Mouse (Mus musculus): Measurements from ENCODE around the gene Anks1. TPM values are rescaled to one million over a fixed set of nuclear protein-coding genes. Genes with fewer than 3 reads are reported as not detected.

Gene Anks1
- polyA plus RNA-seq, 1 experiment from 2014 or later = 16.9 TPM

- ATAC-seq (replicated peaks; ENCODE audit: low FRiP score, low TSS enrichment, low read depth) = no peak
- DNase-seq (ENCODE audit: low spot score) = no peak
- Histone ChIP-seq H3K4me3 (ENCODE audit: low read depth, low read length) (no peak overlapping the region), H3K36me3 (ENCODE audit: control insufficient read depth, insufficient read depth, low read length) (peaks cover 31% of the 10 kb centered on the region), H3K9me3 (ENCODE audit: control insufficient read depth, low read length) (no peaks in the 10 kb centered on the region), H3K4me2 (ENCODE audit: low read length) (no peak overlapping the region), H3K27me3 (replicated peaks; ENCODE audit: control insufficient read depth, insufficient read depth, low read length) (no peaks in the 10 kb centered on the region), H3K9ac (ENCODE audit: low read length) (no peak overlapping the region), H3K27ac (ENCODE audit: low read depth) (no peak overlapping the region), H3K4me1 (replicated peaks; ENCODE audit: control insufficient read depth, insufficient read depth, low read length) (no peaks in the 10 kb centered on the region)
- WGBS = 89% methylated on average over 7 of the region's 7 CpGs
Observed at GRCm38 (mm10) chr17:28062710-28063109, 153.6 kb downstream of the Anks1 start.

GRCm38 (mm10) chr17:28063163-28063562, 154.1 kb downstream of the Anks1 start:
- ATAC-seq (replicated peaks; ENCODE audit: low FRiP score, low TSS enrichment, low read depth) (no peak), DNase-seq (ENCODE audit: low spot score) (no peak)
- H3K4me2 ChIP-seq (ENCODE audit: low read length) = no peak overlapping the region
- H3K9me3 ChIP-seq (ENCODE audit: control insufficient read depth, low read length) = no peaks in the 10 kb centered on the region
- no peak overlapping the region for H3K27ac ChIP-seq (ENCODE audit: low read depth)
- no peaks in the 10 kb centered on the region for H3K4me1 ChIP-seq (replicated peaks; ENCODE audit: control insufficient read depth, insufficient read depth, low read length)
- no peak overlapping the region for H3K9ac ChIP-seq (ENCODE audit: low read length)
- H3K36me3 ChIP-seq (ENCODE audit: control insufficient read depth, insufficient read depth, low read length) = peaks cover 27% of the 10 kb centered on the region
- H3K4me3 ChIP-seq (ENCODE audit: low read depth, low read length) = no peak overlapping the region
- no peaks in the 10 kb centered on the region for H3K27me3 ChIP-seq (replicated peaks; ENCODE audit: control insufficient read depth, insufficient read depth, low read length)
- WGBS = 71% methylated on average over 6 of the region's 6 CpGs

GRCm38 (mm10) chr17:28067303-28067702, 158.2 kb downstream of the Anks1 start:
- 75% methylated on average over 4 of the region's 4 CpGs for WGBS
- DNase-seq (ENCODE audit: low spot score) (no peak), ATAC-seq (replicated peaks; ENCODE audit: low FRiP score, low TSS enrichment, low read depth) (no peak)
- Histone ChIP-seq H3K4me1 (replicated peaks; ENCODE audit: control insufficient read depth, insufficient read depth, low read length) (no peaks in the 10 kb centered on the region), H3K9me3 (ENCODE audit: control insufficient read depth, low read length) (no peaks in the 10 kb centered on the region), H3K27ac (ENCODE audit: low read depth) (no peak overlapping the region), H3K4me2 (ENCODE audit: low read length) (no peak overlapping the region), H3K27me3 (replicated peaks; ENCODE audit: control insufficient read depth, insufficient read depth, low read length) (no peaks in the 10 kb centered on the region), H3K4me3 (ENCODE audit: low read depth, low read length) (no peak overlapping the region), H3K9ac (ENCODE audit: low read length) (no peak overlapping the region), H3K36me3 (ENCODE audit: control insufficient read depth, insufficient read depth, low read length) (no peaks in the 10 kb centered on the region)

- no peak for ATAC-seq (replicated peaks; ENCODE audit: low FRiP score, low TSS enrichment, low read depth)
- H3K9ac ChIP-seq (ENCODE audit: low read length) = no peak overlapping the region
Observed at GRCm38 (mm10) chr17:28069446-28069845, 160.3 kb downstream of the Anks1 start.

GRCm38 (mm10) chr17:28070256-28070655, 161.2 kb downstream of the Anks1 start:
- Histone ChIP-seq H3K36me3 (ENCODE audit: control insufficient read depth, insufficient read depth, low read length) (no peaks in the 10 kb centered on the region), H3K27ac (ENCODE audit: low read depth) (no peak overlapping the region), H3K9me3 (ENCODE audit: control insufficient read depth, low read length) (no peaks in the 10 kb centered on the region), H3K9ac (ENCODE audit: low read length) (no peak overlapping the region), H3K27me3 (replicated peaks; ENCODE audit: control insufficient read depth, insufficient read depth, low read length) (no peaks in the 10 kb centered on the region), H3K4me2 (ENCODE audit: low read length) (no peak overlapping the region), H3K4me1 (replicated peaks; ENCODE audit: control insufficient read depth, insufficient read depth, low read length) (no peaks in the 10 kb centered on the region), H3K4me3 (ENCODE audit: low read depth, low read length) (no peak overlapping the region)
- no peak for ATAC-seq (replicated peaks; ENCODE audit: low FRiP score, low TSS enrichment, low read depth)
- no peak for DNase-seq (ENCODE audit: low spot score)
- WGBS = 83% methylated on average over 13 of the region's 13 CpGs

More at GRCm38 (mm10) chr17:28069446-28069845, 160.3 kb downstream of the Anks1 start:
- no peaks in the 10 kb centered on the region for H3K9me3 ChIP-seq (ENCODE audit: control insufficient read depth, low read length)
- H3K4me3 ChIP-seq (ENCODE audit: low read depth, low read length) = no peak overlapping the region
- WGBS = 20% methylated on average over 12 of the region's 12 CpGs
- H3K4me2 ChIP-seq (ENCODE audit: low read length) = no peak overlapping the region
- H3K4me1 ChIP-seq (replicated peaks; ENCODE audit: control insufficient read depth, insufficient read depth, low read length) = no peaks in the 10 kb centered on the region
- no peaks in the 10 kb centered on the region for H3K36me3 ChIP-seq (ENCODE audit: control insufficient read depth, insufficient read depth, low read length)
- no peaks in the 10 kb centered on the region for H3K27me3 ChIP-seq (replicated peaks; ENCODE audit: control insufficient read depth, insufficient read depth, low read length)
- no peak overlapping the region for H3K27ac ChIP-seq (ENCODE audit: low read depth)
- no peak for DNase-seq (ENCODE audit: low spot score)

- no peak for DNase-seq (ENCODE audit: low spot score)
- Histone ChIP-seq H3K4me1 (replicated peaks; ENCODE audit: control insufficient read depth, insufficient read depth, low read length) (no peaks in the 10 kb centered on the region), H3K27me3 (replicated peaks; ENCODE audit: control insufficient read depth, insufficient read depth, low read length) (no peaks in the 10 kb centered on the region), H3K4me2 (ENCODE audit: low read length) (no peak overlapping the region), H3K4me3 (ENCODE audit: low read depth, low read length) (no peak overlapping the region), H3K9ac (ENCODE audit: low read length) (no peak overlapping the region), H3K9me3 (ENCODE audit: control insufficient read depth, low read length) (no peaks in the 10 kb centered on the region), H3K36me3 (ENCODE audit: control insufficient read depth, insufficient read depth, low read length) (no peaks in the 10 kb centered on the region), H3K27ac (ENCODE audit: low read depth) (no peak overlapping the region)
- 76% methylated on average over 2 of the region's 2 CpGs for WGBS
- ATAC-seq (replicated peaks; ENCODE audit: low FRiP score, low TSS enrichment, low read depth) = no peak
Observed at GRCm38 (mm10) chr17:28072730-28073129, 163.6 kb downstream of the Anks1 start.

DNA sequence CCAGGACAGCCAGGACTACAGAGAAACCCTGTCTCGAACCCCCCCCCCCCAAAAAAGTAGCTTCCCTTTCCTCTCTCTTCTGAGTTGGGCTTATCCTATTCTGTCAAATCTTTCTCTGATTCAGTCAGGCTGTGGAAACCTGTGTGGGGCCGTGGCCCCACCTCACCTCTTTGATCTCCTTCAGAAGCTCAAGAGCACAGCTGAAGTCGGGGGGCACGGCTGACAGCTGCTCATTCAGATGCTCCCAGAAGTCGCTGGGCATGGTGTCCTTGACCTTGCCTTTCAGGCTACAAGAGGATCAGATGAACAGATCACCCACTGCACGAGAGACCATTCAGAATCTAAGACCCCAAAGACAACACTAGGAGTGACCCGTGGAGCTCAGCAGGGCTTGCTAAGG, 165.4 kb downstream of the Anks1 start:
- WGBS = 63% methylated on average over 7 of the region's 7 CpGs
- no peak overlapping the region for H3K9ac ChIP-seq (ENCODE audit: low read length)
- DNase-seq (ENCODE audit: low spot score) = no peak
- no peaks in the 10 kb centered on the region for H3K9me3 ChIP-seq (ENCODE audit: control insufficient read depth, low read length)
- no peak overlapping the region for H3K4me3 ChIP-seq (ENCODE audit: low read depth, low read length)
- no peaks in the 10 kb centered on the region for H3K27me3 ChIP-seq (replicated peaks; ENCODE audit: control insufficient read depth, insufficient read depth, low read length)
- no peaks in the 10 kb centered on the region for H3K36me3 ChIP-seq (ENCODE audit: control insufficient read depth, insufficient read depth, low read length)
- H3K4me2 ChIP-seq (ENCODE audit: low read length) = no peak overlapping the region
- H3K27ac ChIP-seq (ENCODE audit: low read depth) = no peak overlapping the region
- H3K4me1 ChIP-seq (replicated peaks; ENCODE audit: control insufficient read depth, insufficient read depth, low read length) = no peaks in the 10 kb centered on the region
- ATAC-seq (replicated peaks; ENCODE audit: low FRiP score, low TSS enrichment, low read depth) = no peak

DNA sequence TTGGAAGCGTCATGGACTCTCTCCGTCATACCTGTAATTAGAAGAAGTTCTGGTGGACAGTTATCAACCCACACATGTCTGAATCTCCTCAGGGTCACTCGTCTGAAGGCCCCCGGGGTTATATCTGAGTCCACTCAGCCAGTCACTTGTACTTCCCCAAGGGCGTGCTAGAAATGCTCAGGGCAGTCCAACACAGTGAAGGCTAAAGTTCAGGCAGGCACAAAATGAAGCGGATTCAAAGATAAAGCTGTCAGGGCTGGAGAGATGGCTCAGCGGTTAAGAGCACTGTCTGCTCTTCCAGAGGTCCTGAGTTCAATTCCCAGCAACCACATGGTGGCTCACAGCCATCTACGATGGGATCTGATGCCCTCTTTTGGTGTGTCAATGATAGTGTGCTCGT, 168.9 kb downstream of the Anks1 start:
- DNase-seq (ENCODE audit: low spot score) (no peak), ATAC-seq (replicated peaks; ENCODE audit: low FRiP score, low TSS enrichment, low read depth) (no peak)
- Histone ChIP-seq H3K27ac (ENCODE audit: low read depth) (no peak overlapping the region), H3K4me1 (replicated peaks; ENCODE audit: control insufficient read depth, insufficient read depth, low read length) (no peaks in the 10 kb centered on the region; the same call in 1 of the 2 replicates), H3K4me2 (ENCODE audit: low read length) (no peak overlapping the region), H3K27me3 (replicated peaks; ENCODE audit: control insufficient read depth, insufficient read depth, low read length) (no peaks in the 10 kb centered on the region), H3K9ac (ENCODE audit: low read length) (no peak overlapping the region), H3K36me3 (ENCODE audit: control insufficient read depth, insufficient read depth, low read length) (no peaks in the 10 kb centered on the region), H3K9me3 (ENCODE audit: control insufficient read depth, low read length) (no peaks in the 10 kb centered on the region), H3K4me3 (ENCODE audit: low read depth, low read length) (no peak overlapping the region)
- WGBS = 81% methylated on average over 9 of the region's 9 CpGs

- peak overlapping the region; percentile 49 for H3K9ac ChIP-seq (ENCODE audit: low read length)
- H3K27ac ChIP-seq (ENCODE audit: low read depth) = no peak overlapping the region
- DNase-seq (ENCODE audit: low spot score) (peak; percentile 96), ATAC-seq (replicated peaks; ENCODE audit: low FRiP score, low TSS enrichment, low read depth) (peak; percentile 56)
- no peaks in the 10 kb centered on the region for H3K36me3 ChIP-seq (ENCODE audit: control insufficient read depth, insufficient read depth, low read length)
- H3K4me1 ChIP-seq (replicated peaks; ENCODE audit: control insufficient read depth, insufficient read depth, low read length) = peaks cover 6% of the 10 kb centered on the region; the same call in 1 of the 2 replicates
- H3K4me3 ChIP-seq (ENCODE audit: low read depth, low read length) = peak overlapping the region; percentile 52
- no peaks in the 10 kb centered on the region for H3K27me3 ChIP-seq (replicated peaks; ENCODE audit: control insufficient read depth, insufficient read depth, low read length)
- WGBS = under 1% methylated on average over 25 of the region's 25 CpGs
- peak overlapping the region; percentile 97 for H3K4me2 ChIP-seq (ENCODE audit: low read length)
- H3K9me3 ChIP-seq (ENCODE audit: control insufficient read depth, low read length) = no peaks in the 10 kb centered on the region
Observed at GRCm38 (mm10) chr17:28079618-28080017, 170.5 kb downstream of the Anks1 start.
